Mouse (Mus musculus): ENCODE results near the gene Rab5c. TPM values are rescaled to one million over a fixed set of nuclear protein-coding genes. Genes with fewer than 3 reads are reported as not detected.

Gene Rab5c
- total and polyA plus RNA-seq, 3 experiments = 121 to 156 (median 150) TPM

GRCm38 (mm10) chr11:100694926-100695325 lies 43.1 kb downstream of the Rab5c start:
- TF ChIP-seq ZMIZ1 (IDR thresholded peaks at IDR 0.05; ENCODE audit: low read depth, low read length) (no peak), RCOR1 (conservative IDR thresholded peaks at IDR 0.05; ENCODE audit: low read depth, low read length) (no peak), ZC3H11A (IDR thresholded peaks at IDR 0.05; ENCODE audit: low read depth, low read length) (peak; percentile 84), TBP (conservative IDR thresholded peaks at IDR 0.05; ENCODE audit: low read depth, low read length) (no peak), IRF4 (IDR thresholded peaks at IDR 0.05; ENCODE audit: low read depth, low read length) (0 out of 2 replicates have a peak, but pooled peaks have one; percentile 15), SIN3A (IDR thresholded peaks at IDR 0.05; ENCODE audit: low read length) (no peak), RAD21 (IDR thresholded peaks at IDR 0.05; ENCODE audit: low read depth, low read length) (no peak; the same call in none of the 2 replicates), ZNF384 (IDR thresholded peaks at IDR 0.05; ENCODE audit: low read depth, low read length) (no peak), CTCF (conservative IDR thresholded peaks at IDR 0.05 in 1 of 2, IDR thresholded peaks at IDR 0.05 in 1 of 2; ENCODE audit: low read depth in 2 of 2, low read length in 2 of 2) (peak; percentile 95 to 99), SMC3 (IDR thresholded peaks at IDR 0.05; ENCODE audit: low read depth, low read length) (peak; percentile 100), E2F4 (IDR thresholded peaks at IDR 0.05; ENCODE audit: insufficient replicate concordance, low read depth, low read length) (no peak), MEF2A (IDR thresholded peaks at IDR 0.05; ENCODE audit: borderline replicate concordance, low read depth, low read length) (no peak), NRF1 (IDR thresholded peaks at IDR 0.05; ENCODE audit: low read depth, low read length) (0 out of 2 replicates have a peak, but pooled peaks have one; percentile 18), POLR2AphosphoS2 (IDR thresholded peaks at IDR 0.05; ENCODE audit: low read depth, low read length) (no peak), BHLHE40 (IDR thresholded peaks at IDR 0.05; ENCODE audit: low read depth, low read length) (no peak), EP300 (IDR thresholded peaks at IDR 0.05; ENCODE audit: low read length) (no peak)
- H3K36me3 ChIP-seq (replicated peaks in 1 of 2; ENCODE audit: control insufficient read depth in 1 of 2, insufficient read depth in 1 of 2, low read length in 1 of 2) = peaks cover 0 to 51% of the 10 kb centered on the region in 2 experiments
- dilution Hi-C loops (cut with MboI; ENCODE audit: extremely low pct_ligation_motif_present, extremely low pct_unique_long_range_greater_than_20kb, low sequenced_read_pairs) (no loop called here), in situ Hi-C loops (cut with MboI; ENCODE audit: low pct_ligation_motif_present, low pct_unique_long_range_greater_than_20kb, low sequenced_read_pairs) (loop anchor here (5.0 kb wide), 3 partner anchors 68 to 333 kb away; partner anchors contain the start of gene Cnp)
- no peaks in the 10 kb centered on the region for H3K9me3 ChIP-seq (replicated peaks; ENCODE audit: low read length)
- H3K79me2 ChIP-seq (replicated peaks; ENCODE audit: control insufficient read depth, extremely low read depth, insufficient read depth, poor library complexity, severe bottlenecking) = no peaks in the 10 kb centered on the region
- no peak overlapping the region for H3K4me2 ChIP-seq (ENCODE audit: insufficient read depth, low read depth, poor library complexity, severe bottlenecking)
- no peak overlapping the region for H3K27ac ChIP-seq (ENCODE audit: insufficient read depth, low read depth)
- peaks cover 0 to 11% of the 10 kb centered on the region in 2 experiments; a peak in 2 of 4 replicates for H3K4me1 ChIP-seq (ENCODE audit: control insufficient read depth in 1 of 2, insufficient read depth in 2 of 2)
- peak; percentile 75 for DNase-seq (ENCODE audit: extremely low read depth)
- no peaks in the 10 kb centered on the region for H3K27me3 ChIP-seq (replicated peaks)
- no peak overlapping the region for H3K9ac ChIP-seq (ENCODE audit: insufficient read depth, low read depth)
- no peak overlapping the region for H3K4me3 ChIP-seq (replicated peaks in 1 of 3; ENCODE audit: low read depth in 2 of 3, low read length in 2 of 3, poor library complexity in 1 of 3)

- no peak for DNase-seq (ENCODE audit: extremely low read depth)
- Histone ChIP-seq H3K4me1 (ENCODE audit: control insufficient read depth in 1 of 2, insufficient read depth in 2 of 2) (peaks cover 0 to 8% of the 10 kb centered on the region in 2 experiments; a peak in 2 of 4 replicates), H3K27ac (ENCODE audit: insufficient read depth, low read depth) (no peak overlapping the region), H3K4me2 (ENCODE audit: insufficient read depth, low read depth, poor library complexity, severe bottlenecking) (no peak overlapping the region), H3K9ac (ENCODE audit: insufficient read depth, low read depth) (no peak overlapping the region), H3K36me3 (replicated peaks in 1 of 2; ENCODE audit: control insufficient read depth in 1 of 2, insufficient read depth in 1 of 2, low read length in 1 of 2) (peaks cover 0 to 34% of the 10 kb centered on the region in 2 experiments), H3K27me3 (replicated peaks) (no peaks in the 10 kb centered on the region), H3K9me3 (replicated peaks; ENCODE audit: low read length) (no peaks in the 10 kb centered on the region), H3K79me2 (replicated peaks; ENCODE audit: control insufficient read depth, extremely low read depth, insufficient read depth, poor library complexity, severe bottlenecking) (no peaks in the 10 kb centered on the region), H3K4me3 (replicated peaks in 1 of 3; ENCODE audit: low read depth in 2 of 3, low read length in 2 of 3, poor library complexity in 1 of 3) (no peak overlapping the region)
- dilution Hi-C loops (cut with MboI; ENCODE audit: extremely low pct_ligation_motif_present, extremely low pct_unique_long_range_greater_than_20kb, low sequenced_read_pairs) (no loop called here), in situ Hi-C loops (cut with MboI; ENCODE audit: low pct_ligation_motif_present, low pct_unique_long_range_greater_than_20kb, low sequenced_read_pairs) (no loop called here)
- TF ChIP-seq ZC3H11A (IDR thresholded peaks at IDR 0.05; ENCODE audit: low read depth, low read length) (no peak), RCOR1 (conservative IDR thresholded peaks at IDR 0.05; ENCODE audit: low read depth, low read length) (no peak), CHD2 (IDR thresholded peaks at IDR 0.05; ENCODE audit: low read length) (no peak), ZMIZ1 (IDR thresholded peaks at IDR 0.05; ENCODE audit: low read depth, low read length) (no peak), MYC (IDR thresholded peaks at IDR 0.05; ENCODE audit: low read depth, low read length) (no peak), ZKSCAN1 (IDR thresholded peaks at IDR 0.05; ENCODE audit: borderline replicate concordance, low read depth, low read length) (no peak), IRF4 (IDR thresholded peaks at IDR 0.05; ENCODE audit: low read depth, low read length) (no peak), NRF1 (IDR thresholded peaks at IDR 0.05; ENCODE audit: low read depth, low read length) (no peak), E2F4 (IDR thresholded peaks at IDR 0.05; ENCODE audit: insufficient replicate concordance, low read depth, low read length) (no peak), MAFK (IDR thresholded peaks at IDR 0.05; ENCODE audit: insufficient replicate concordance, low read length) (no peak), SMC3 (IDR thresholded peaks at IDR 0.05; ENCODE audit: low read depth, low read length) (no peak), UBTF (IDR thresholded peaks at IDR 0.05; ENCODE audit: low read depth, low read length) (no peak), NELFE (IDR thresholded peaks at IDR 0.05; ENCODE audit: low read depth, low read length) (no peak), ETS1 (conservative IDR thresholded peaks at IDR 0.05; ENCODE audit: low read depth, low read length) (no peak), PAX5 (IDR thresholded peaks at IDR 0.05; ENCODE audit: low read length) (no peak), ZNF384 (IDR thresholded peaks at IDR 0.05; ENCODE audit: low read depth, low read length) (no peak), POLR2AphosphoS2 (IDR thresholded peaks at IDR 0.05; ENCODE audit: low read depth, low read length) (no peak)
Observed at GRCm38 (mm10) chr11:100693154-100693553, 44.9 kb downstream of the Rab5c start.
